Mouse (Mus musculus): ENCODE data around the gene Slc13a3. TPM values are rescaled to one million over a fixed set of nuclear protein-coding genes. Genes with fewer than 3 reads are reported as not detected.

Slc13a3 gene
- 2.1 TPM for polyA plus RNA-seq (2014; fragmentation: Illumina TruSeq; extraction: RNeasy Lipid Tissue Mini Kit (QIAGEN cat#74804); ENCODE audit: low read depth, low replicate concordance)

GRCm38 (mm10) chr2:165473003-165473402 is at the start of gene Slc13a3:
Slc13a3 (minus strand) TSS chr2:165473230.

DNA sequence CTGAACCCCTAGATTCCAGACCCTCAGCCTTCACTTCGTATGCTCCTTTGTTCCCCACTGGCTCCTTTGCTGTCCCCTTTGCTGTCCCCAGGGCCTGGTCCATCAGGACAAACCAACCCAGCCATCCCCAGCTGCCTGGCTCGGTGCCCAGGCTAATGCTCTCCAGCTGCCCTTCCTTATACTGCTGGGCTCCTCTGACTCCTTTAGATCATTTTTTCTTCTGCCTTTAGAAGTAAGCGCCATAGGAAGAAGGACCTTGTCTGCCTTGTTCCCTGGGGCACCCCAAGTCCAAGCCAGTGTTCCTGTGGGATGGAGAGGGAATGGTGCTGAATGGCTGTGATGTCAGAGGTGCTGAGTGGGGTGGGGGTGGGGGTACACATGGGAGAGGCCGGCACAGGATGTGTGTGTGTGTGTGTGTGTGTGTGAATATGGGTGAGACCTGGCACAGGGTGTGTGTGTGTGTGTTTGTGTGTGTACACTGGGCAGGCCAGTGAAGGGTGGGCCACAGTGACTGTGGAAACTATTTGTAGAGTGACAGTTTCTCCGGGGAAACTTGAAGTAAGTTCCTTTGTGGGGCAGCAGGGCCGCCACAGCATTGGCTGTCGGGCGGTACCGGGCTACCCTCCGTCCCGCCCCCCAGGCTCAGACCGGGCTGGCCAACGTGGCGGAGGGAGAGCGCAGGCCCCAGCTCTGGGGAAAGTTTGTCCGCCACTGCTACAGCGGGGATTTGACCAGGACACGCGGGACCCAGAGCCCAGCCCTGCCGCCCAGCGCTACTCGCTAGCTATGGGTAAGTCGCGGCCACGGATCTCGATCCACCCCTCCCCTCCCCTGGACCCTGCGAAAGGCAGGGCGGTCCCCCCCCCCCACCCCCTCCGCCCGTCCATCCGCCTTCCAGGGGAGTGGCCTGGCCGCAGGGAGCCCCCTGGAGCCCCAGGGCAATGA is 30.5 kb upstream of the Slc13a3 start, which contains the start of gene Slc2a10:
TSS of gene Slc2a10 (plus strand) at position 529 of the 945 bp plus-strand sequence.

DNA sequence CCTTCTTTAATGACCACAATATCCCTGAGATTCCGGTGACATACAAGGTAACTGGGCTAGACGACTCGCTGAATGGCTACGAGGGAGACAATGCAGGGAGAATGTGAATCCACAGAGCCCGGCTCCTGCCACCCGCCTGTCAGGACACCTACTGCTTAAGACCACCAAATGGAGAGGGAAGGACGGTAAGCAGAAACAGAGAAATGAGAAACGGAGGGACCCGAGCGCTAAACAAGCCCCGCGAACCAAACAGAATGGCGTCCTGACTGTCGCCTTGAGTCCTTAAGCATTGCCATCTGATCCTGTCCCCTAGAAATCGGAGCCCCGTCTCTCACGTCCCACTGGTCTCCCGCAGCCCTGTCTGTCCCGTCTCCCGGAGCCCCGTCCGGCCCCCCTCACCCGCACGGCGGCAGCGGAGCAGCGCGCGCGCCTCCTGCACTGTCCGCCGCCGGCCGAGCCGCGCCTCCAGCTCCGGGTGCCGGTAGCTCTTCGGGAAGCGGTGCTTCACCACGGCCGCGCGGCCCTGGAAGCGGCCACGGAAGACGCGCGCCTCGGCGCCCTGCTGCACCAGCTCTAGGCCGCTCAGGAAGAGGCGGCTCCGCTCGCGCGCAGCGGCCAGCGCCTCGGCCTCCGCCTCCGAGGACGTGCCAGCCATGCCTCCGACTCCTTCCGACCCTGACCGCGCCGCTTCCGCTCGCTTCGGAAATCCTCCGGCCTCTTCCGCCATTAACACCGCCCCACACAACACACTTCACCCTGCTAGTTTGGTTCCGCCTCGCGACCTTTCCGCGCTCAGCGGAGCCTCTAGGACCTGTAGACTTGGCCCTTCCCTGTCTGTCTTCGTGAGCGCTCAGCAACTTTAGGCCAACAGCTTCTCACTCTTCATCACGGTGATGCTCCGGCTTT is 19.9 kb upstream of the Slc13a3 start, which contains the start of gene Trp53rka:
TSS of gene Trp53rka (minus strand) at position 677 of the 906 bp plus-strand sequence.

DNA sequence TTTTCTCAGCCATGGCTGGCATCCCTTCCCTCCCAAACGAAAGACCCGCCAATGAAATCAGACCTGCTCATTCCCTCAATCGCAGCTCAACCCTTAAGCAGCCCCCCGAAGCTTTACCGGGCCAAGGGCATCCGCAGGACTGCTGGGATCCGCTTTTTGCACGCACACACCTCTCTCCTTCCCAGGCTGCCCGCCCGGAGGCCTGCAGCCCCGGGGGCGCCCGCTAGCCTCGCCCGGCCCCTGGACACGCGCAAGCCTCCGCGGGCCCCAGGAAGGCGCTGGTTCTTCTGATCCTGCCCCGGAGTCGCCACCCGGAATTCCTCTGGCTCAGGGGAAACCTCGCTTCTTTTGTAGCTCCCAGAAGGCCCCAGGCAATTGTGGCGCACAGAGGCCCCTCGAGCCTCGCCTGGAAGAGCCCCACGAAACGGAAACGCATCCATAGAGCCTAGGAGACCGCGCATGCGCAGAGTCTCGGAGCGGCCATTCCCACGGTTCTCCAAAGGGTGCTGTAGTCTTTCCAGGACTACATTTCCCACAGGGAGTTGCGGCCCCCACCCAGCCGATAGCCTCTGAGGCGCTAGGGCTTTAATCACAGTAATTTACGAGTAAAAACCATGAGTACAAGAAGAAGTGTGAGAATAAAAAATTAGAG is 85.1 kb downstream of the Slc13a3 start, which contains the start of gene Zfp334:
TSS of gene Zfp334 (minus strand) at position 416 of the 652 bp plus-strand sequence.

DNA sequence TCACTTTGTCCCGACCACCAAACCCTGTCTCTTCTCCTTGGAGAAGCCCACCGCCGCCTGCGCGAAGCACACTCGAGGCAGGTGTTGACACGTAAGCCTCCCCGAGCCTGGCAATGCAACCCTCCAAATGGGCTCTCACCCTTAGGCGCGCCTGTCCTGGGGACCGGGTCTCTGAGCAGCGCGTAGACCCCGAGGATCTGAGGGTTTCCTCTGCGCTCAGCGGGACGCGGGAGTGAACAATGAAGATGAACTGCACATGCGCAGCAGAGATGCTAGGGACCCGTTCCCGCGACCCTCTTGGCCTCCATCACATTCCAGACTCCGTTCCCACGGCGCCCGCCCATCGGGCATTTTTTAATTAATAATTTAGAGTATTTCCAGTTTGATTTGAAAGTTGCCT is 104.5 kb downstream of the Slc13a3 start, which contains the start of gene Zfp663:
TSS of gene Zfp663 (minus strand) at position 234 of the 400 bp plus-strand sequence.

Other genes starting within 250 kb of the Slc13a3 start
- not detected for gene Cdh22, start 238.4 kb downstream of the Slc13a3 start, polyA plus RNA-seq (2014; fragmentation: Illumina TruSeq; extraction: RNeasy Lipid Tissue Mini Kit (QIAGEN cat#74804); ENCODE audit: low read depth, low replicate concordance)
- gene Slc35c2, start 185.4 kb downstream of the Slc13a3 start, polyA plus RNA-seq (2014; fragmentation: Illumina TruSeq; extraction: RNeasy Lipid Tissue Mini Kit (QIAGEN cat#74804); ENCODE audit: low read depth, low replicate concordance), result 6.1 TPM
- gene Elmo2, start 146.8 kb downstream of the Slc13a3 start, polyA plus RNA-seq (2014; fragmentation: Illumina TruSeq; extraction: RNeasy Lipid Tissue Mini Kit (QIAGEN cat#74804); ENCODE audit: low read depth, low replicate concordance), result 1.7 TPM
- gene Zfp663, start 104.5 kb downstream of the Slc13a3 start, polyA plus RNA-seq (2014; fragmentation: Illumina TruSeq; extraction: RNeasy Lipid Tissue Mini Kit (QIAGEN cat#74804); ENCODE audit: low read depth, low replicate concordance), result not detected
- 0.48 TPM for gene Zfp334, start 85.0 kb downstream of the Slc13a3 start, polyA plus RNA-seq (2014; fragmentation: Illumina TruSeq; extraction: RNeasy Lipid Tissue Mini Kit (QIAGEN cat#74804); ENCODE audit: low read depth, low replicate concordance)
- 0.11 TPM for gene Ocstamp, start 72.8 kb downstream of the Slc13a3 start, polyA plus RNA-seq (2014; fragmentation: Illumina TruSeq; extraction: RNeasy Lipid Tissue Mini Kit (QIAGEN cat#74804); ENCODE audit: low read depth, low replicate concordance)
- 2.2 TPM for gene Trp53rka, start 20.1 kb upstream of the Slc13a3 start, polyA plus RNA-seq (2014; fragmentation: Illumina TruSeq; extraction: RNeasy Lipid Tissue Mini Kit (QIAGEN cat#74804); ENCODE audit: low read depth, low replicate concordance)
- 0.11 TPM for gene Slc2a10, start 30.6 kb upstream of the Slc13a3 start, polyA plus RNA-seq (2014; fragmentation: Illumina TruSeq; extraction: RNeasy Lipid Tissue Mini Kit (QIAGEN cat#74804); ENCODE audit: low read depth, low replicate concordance)
- not detected for gene Eya2, start 121.8 kb upstream of the Slc13a3 start, polyA plus RNA-seq (2014; fragmentation: Illumina TruSeq; extraction: RNeasy Lipid Tissue Mini Kit (QIAGEN cat#74804); ENCODE audit: low read depth, low replicate concordance)

Measured in liver, adult 10 weeks (tissue).